Mouse (Mus musculus): ENCODE data around the gene Tmem87b. TPM values are rescaled to one million over a fixed set of nuclear protein-coding genes. Genes with fewer than 3 reads are reported as not detected.
A peak's percentile ranks its signal among the peaks of the same experiment; 100 is the strongest.

Gene Tmem87b
- polyA plus RNA-seq, 1 experiment from 2014 or later = 27.9 TPM

GRCm38 (mm10) chr2:128839501-128839900 is 21.6 kb downstream of the Tmem87b start:
- no peak overlapping the region for H3K4me2 ChIP-seq (ENCODE audit: low read length)
- peaks cover 73% of the 10 kb centered on the region for H3K36me3 ChIP-seq (ENCODE audit: control insufficient read depth, insufficient read depth, low read length)
- no peaks in the 10 kb centered on the region for H3K27me3 ChIP-seq (ENCODE audit: control insufficient read depth, insufficient read depth, low read length)
- H3K9me3 ChIP-seq (ENCODE audit: control insufficient read depth, low read length) = no peaks in the 10 kb centered on the region
- no peak overlapping the region for H3K4me3 ChIP-seq (ENCODE audit: control insufficient read depth in 1 of 2, insufficient read depth in 1 of 2, low read depth in 1 of 2, low read length in 2 of 2)
- ATAC-seq (ENCODE audit: insufficient number of reproducible peaks, insufficient read depth, low FRiP score, low read depth) = no peak
- 55% methylated on average over 2 of the region's 2 CpGs for WGBS
- H3K27ac ChIP-seq (replicated peaks in 1 of 2; ENCODE audit: control insufficient read depth in 1 of 2, insufficient read depth in 1 of 2, low read depth in 2 of 2, low read length in 2 of 2) = no peak overlapping the region
- H3K4me1 ChIP-seq (ENCODE audit: control insufficient read depth in 2 of 2, insufficient read depth in 2 of 2, low read length in 2 of 2) = no peaks in the 10 kb centered on the region
- H3K9ac ChIP-seq (ENCODE audit: low read length) = no peak overlapping the region

GRCm38 (mm10) chr2:128842437-128842836 is 24.5 kb downstream of the Tmem87b start:
- H3K36me3 ChIP-seq (ENCODE audit: control insufficient read depth, insufficient read depth, low read length) = peaks cover 77% of the 10 kb centered on the region
- no peak for ATAC-seq (ENCODE audit: insufficient number of reproducible peaks, insufficient read depth, low FRiP score, low read depth)
- H3K9me3 ChIP-seq (ENCODE audit: control insufficient read depth, low read length) = no peaks in the 10 kb centered on the region
- H3K27ac ChIP-seq (replicated peaks in 1 of 2; ENCODE audit: control insufficient read depth in 1 of 2, insufficient read depth in 1 of 2, low read depth in 2 of 2, low read length in 2 of 2) = no peak overlapping the region
- no peaks in the 10 kb centered on the region for H3K27me3 ChIP-seq (ENCODE audit: control insufficient read depth, insufficient read depth, low read length)
- H3K9ac ChIP-seq (ENCODE audit: low read length) = no peak overlapping the region
- no peak overlapping the region for H3K4me2 ChIP-seq (ENCODE audit: low read length)
- H3K4me1 ChIP-seq (ENCODE audit: control insufficient read depth in 2 of 2, insufficient read depth in 2 of 2, low read length in 2 of 2) = 0 out of 4 replicates have a peak, but pooled peaks cover 0 to 2% of the 10 kb centered on the region in 2 experiments
- 84% methylated on average over 8 of the region's 8 CpGs for WGBS
- H3K4me3 ChIP-seq (ENCODE audit: control insufficient read depth in 1 of 2, insufficient read depth in 1 of 2, low read depth in 1 of 2, low read length in 2 of 2) = no peak overlapping the region

GRCm38 (mm10) chr2:128850036-128850435 is 32.1 kb downstream of the Tmem87b start:
- 52% methylated on average over 2 of the region's 2 CpGs for WGBS
- Histone ChIP-seq H3K27ac (replicated peaks in 1 of 2; ENCODE audit: control insufficient read depth in 1 of 2, insufficient read depth in 1 of 2, low read depth in 2 of 2, low read length in 2 of 2) (peak overlapping the region; percentile 25 to 62; a peak in 3 of 4 replicates), H3K9me3 (ENCODE audit: control insufficient read depth, low read length) (no peaks in the 10 kb centered on the region), H3K4me1 (ENCODE audit: control insufficient read depth in 2 of 2, insufficient read depth in 2 of 2, low read length in 2 of 2) (peaks cover 3 to 15% of the 10 kb centered on the region in 2 experiments), H3K4me2 (ENCODE audit: low read length) (no peak overlapping the region), H3K4me3 (ENCODE audit: control insufficient read depth in 1 of 2, insufficient read depth in 1 of 2, low read depth in 1 of 2, low read length in 2 of 2) (no peak overlapping the region), H3K27me3 (ENCODE audit: control insufficient read depth, insufficient read depth, low read length) (no peaks in the 10 kb centered on the region), H3K36me3 (ENCODE audit: control insufficient read depth, insufficient read depth, low read length) (peaks cover 80% of the 10 kb centered on the region), H3K9ac (ENCODE audit: low read length) (no peak overlapping the region)
- no peak for ATAC-seq (ENCODE audit: insufficient number of reproducible peaks, insufficient read depth, low FRiP score, low read depth)

GRCm38 (mm10) chr2:128856673-128857072 is 38.8 kb downstream of the Tmem87b start:
- WGBS = 79% methylated on average over 1 of the region's 1 CpGs
- Histone ChIP-seq H3K9me3 (ENCODE audit: control insufficient read depth, low read length) (no peaks in the 10 kb centered on the region), H3K4me2 (ENCODE audit: low read length) (no peak overlapping the region), H3K9ac (ENCODE audit: low read length) (no peak overlapping the region), H3K27ac (replicated peaks in 1 of 2; ENCODE audit: control insufficient read depth in 1 of 2, insufficient read depth in 1 of 2, low read depth in 2 of 2, low read length in 2 of 2) (no peak overlapping the region), H3K4me3 (ENCODE audit: control insufficient read depth in 1 of 2, insufficient read depth in 1 of 2, low read depth in 1 of 2, low read length in 2 of 2) (no peak overlapping the region), H3K4me1 (ENCODE audit: control insufficient read depth in 2 of 2, insufficient read depth in 2 of 2, low read length in 2 of 2) (no peaks in the 10 kb centered on the region; a peak in 1 of 4 replicates), H3K36me3 (ENCODE audit: control insufficient read depth, insufficient read depth, low read length) (peaks cover 24% of the 10 kb centered on the region), H3K27me3 (ENCODE audit: control insufficient read depth, insufficient read depth, low read length) (no peaks in the 10 kb centered on the region)
- ATAC-seq (ENCODE audit: insufficient number of reproducible peaks, insufficient read depth, low FRiP score, low read depth) = no peak

- Histone ChIP-seq H3K4me1 (ENCODE audit: control insufficient read depth in 2 of 2, insufficient read depth in 2 of 2, low read length in 2 of 2) (peaks cover 0 to under 1% of the 10 kb centered on the region in 2 experiments; a peak in 2 of 4 replicates), H3K9ac (ENCODE audit: low read length) (no peak overlapping the region), H3K4me3 (ENCODE audit: control insufficient read depth in 1 of 2, insufficient read depth in 1 of 2, low read depth in 1 of 2, low read length in 2 of 2) (no peak overlapping the region), H3K27me3 (ENCODE audit: control insufficient read depth, insufficient read depth, low read length) (0 out of 2 replicates have a peak, but pooled peaks cover 3% of the 10 kb centered on the region), H3K27ac (replicated peaks in 1 of 2; ENCODE audit: control insufficient read depth in 1 of 2, insufficient read depth in 1 of 2, low read depth in 2 of 2, low read length in 2 of 2) (no peak overlapping the region), H3K4me2 (ENCODE audit: low read length) (no peak overlapping the region), H3K9me3 (ENCODE audit: control insufficient read depth, low read length) (no peaks in the 10 kb centered on the region), H3K36me3 (ENCODE audit: control insufficient read depth, insufficient read depth, low read length) (0 out of 2 replicates have a peak, but pooled peaks cover 7% of the 10 kb centered on the region)
- WGBS = 84% methylated on average over 6 of the region's 6 CpGs
- no peak for ATAC-seq (ENCODE audit: insufficient number of reproducible peaks, insufficient read depth, low FRiP score, low read depth)
Measured at GRCm38 (mm10) chr2:128858962-128859361, 41.0 kb downstream of the Tmem87b start.

- H3K4me2 ChIP-seq (ENCODE audit: low read length) = no peak overlapping the region
- no peak for ATAC-seq (ENCODE audit: insufficient number of reproducible peaks, insufficient read depth, low FRiP score, low read depth)
- H3K36me3 ChIP-seq (ENCODE audit: control insufficient read depth, insufficient read depth, low read length) = 0 out of 2 replicates have a peak, but pooled peaks cover under 1% of the 10 kb centered on the region
- 74% methylated on average over 3 of the region's 3 CpGs for WGBS
- peaks cover 0 to 3% of the 10 kb centered on the region in 2 experiments; a peak in 2 of 4 replicates for H3K4me1 ChIP-seq (ENCODE audit: control insufficient read depth in 2 of 2, insufficient read depth in 2 of 2, low read length in 2 of 2)
- no peak overlapping the region for H3K27ac ChIP-seq (replicated peaks in 1 of 2; ENCODE audit: control insufficient read depth in 1 of 2, insufficient read depth in 1 of 2, low read depth in 2 of 2, low read length in 2 of 2)
- H3K27me3 ChIP-seq (ENCODE audit: control insufficient read depth, insufficient read depth, low read length) = peaks cover 4% of the 10 kb centered on the region; the same call in 1 of the 2 replicates
- no peak overlapping the region for H3K4me3 ChIP-seq (ENCODE audit: control insufficient read depth in 1 of 2, insufficient read depth in 1 of 2, low read depth in 1 of 2, low read length in 2 of 2)
- no peaks in the 10 kb centered on the region for H3K9me3 ChIP-seq (ENCODE audit: control insufficient read depth, low read length)
- no peak overlapping the region for H3K9ac ChIP-seq (ENCODE audit: low read length)
Measured at GRCm38 (mm10) chr2:128859861-128860260, 41.9 kb downstream of the Tmem87b start.

- Histone ChIP-seq H3K27me3 (ENCODE audit: control insufficient read depth, insufficient read depth, low read length) (peaks cover 15% of the 10 kb centered on the region), H3K9ac (ENCODE audit: low read length) (peak within 1 kb of the TSS; percentile 44), H3K27ac (replicated peaks in 1 of 2; ENCODE audit: control insufficient read depth in 1 of 2, insufficient read depth in 1 of 2, low read depth in 2 of 2, low read length in 2 of 2) (no peak within 1 kb of the TSS), H3K36me3 (ENCODE audit: control insufficient read depth, insufficient read depth, low read length) (no peaks in the 10 kb centered on the region), H3K9me3 (ENCODE audit: control insufficient read depth, low read length) (no peaks in the 10 kb centered on the region), H3K4me1 (ENCODE audit: control insufficient read depth in 2 of 2, insufficient read depth in 2 of 2, low read length in 2 of 2) (peaks cover 0 to 3% of the 10 kb centered on the region in 2 experiments; a peak in 2 of 4 replicates), H3K4me3 (ENCODE audit: control insufficient read depth in 1 of 2, insufficient read depth in 1 of 2, low read depth in 1 of 2, low read length in 2 of 2) (peak within 1 kb of the TSS; percentile 39 to 50), H3K4me2 (ENCODE audit: low read length) (peak within 1 kb of the TSS; percentile 82)
- no peak for ATAC-seq (ENCODE audit: insufficient number of reproducible peaks, insufficient read depth, low FRiP score, low read depth)
- 92% methylated on average over 9 of the region's 9 CpGs for WGBS
Measured at GRCm38 (mm10) chr2:128862636-128863035, 44.7 kb downstream of the Tmem87b start, which contains the start of gene Fbln7. Gene Fbln7 (plus strand): TSS chr2:128862981.

Data from heart, embryonic 14.5 days (tissue).